Mouse (Mus musculus): ENCODE results near the gene Ptprz1. TPM values are rescaled to one million over a fixed set of nuclear protein-coding genes. Genes with fewer than 3 reads are reported as not detected.
"Not testable (repeated sequence)": the region's sequence is repeated elsewhere in the genome, so short reads cannot be mapped to it uniquely, and the experiment has no call there.

Ptprz1 gene
- polyA plus RNA-seq, 1 experiment from 2014 or later = 3.0 TPM

DNA sequence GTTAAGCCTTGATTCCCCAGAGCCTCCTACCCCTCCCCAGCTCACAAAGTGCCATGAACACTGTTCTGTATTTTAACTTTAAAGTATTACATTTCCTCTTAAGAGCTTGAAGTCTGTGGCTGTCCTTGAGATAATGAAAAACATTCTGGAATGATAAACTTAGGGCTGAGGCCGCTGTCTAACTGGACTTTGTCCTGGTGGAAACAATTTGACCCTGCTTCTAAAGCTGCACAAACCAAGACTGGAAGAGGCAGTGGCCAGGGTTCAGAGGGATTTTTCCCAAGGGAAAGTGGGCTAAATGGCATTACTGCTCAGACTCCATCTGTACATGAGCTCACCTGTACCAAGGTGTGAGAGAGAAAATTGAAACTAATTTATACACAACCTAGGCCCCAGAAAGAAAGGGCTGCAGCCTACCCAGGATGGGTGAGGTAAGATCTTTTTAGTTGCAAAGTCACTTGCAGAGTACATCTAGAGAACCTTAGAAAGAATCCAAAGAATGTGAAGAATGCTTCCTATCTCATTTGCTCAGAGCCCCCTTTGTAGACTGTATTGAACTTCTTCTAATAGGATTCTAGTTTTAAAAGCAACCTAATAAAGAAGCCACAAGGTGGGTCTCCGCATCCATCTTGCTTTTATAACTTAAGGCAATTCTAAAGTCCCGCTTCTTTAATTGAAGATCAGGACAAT, 204.8 kb downstream of the Ptprz1 start:
- ATAC-seq (replicated peaks; ENCODE audit: extremely low read depth, insufficient read depth, low FRiP score) = no peak
- no peaks in the 10 kb centered on the region for H3K9me3 ChIP-seq (replicated peaks; ENCODE audit: control insufficient read depth, low read length)
- H3K4me2 ChIP-seq (ENCODE audit: low read depth, low read length) = no peak overlapping the region
- H3K36me3 ChIP-seq (ENCODE audit: control insufficient read depth, insufficient read depth) = no peaks in the 10 kb centered on the region
- H3K9ac ChIP-seq (ENCODE audit: low read length) = no peak overlapping the region
- WGBS = 49% methylated on average over 3 of the region's 3 CpGs
- H3K4me3 ChIP-seq (ENCODE audit: low read length) = no peak overlapping the region
- H3K27me3 ChIP-seq (ENCODE audit: control insufficient read depth, insufficient read depth, low read length) = no peaks in the 10 kb centered on the region
- peaks cover 6% of the 10 kb centered on the region for H3K4me1 ChIP-seq (ENCODE audit: control insufficient read depth, insufficient read depth, low read length)
- peak overlapping the region; percentile 16; the same call in 1 of the 2 replicates for H3K27ac ChIP-seq (ENCODE audit: low read length)

GRCm38 (mm10) chr6:23084587-23085421, 209.5 kb downstream of the Ptprz1 start:
- WGBS = 85% methylated on average over 5 of the region's 5 CpGs
- peaks cover 5% of the 10 kb centered on the region for H3K4me1 ChIP-seq (ENCODE audit: control insufficient read depth, insufficient read depth, low read length)
- peaks cover 3% of the 10 kb centered on the region; the same call in 1 of the 2 replicates for H3K9me3 ChIP-seq (replicated peaks; ENCODE audit: control insufficient read depth, low read length)
- no peak for ATAC-seq (replicated peaks; ENCODE audit: extremely low read depth, insufficient read depth, low FRiP score)
- no peaks in the 10 kb centered on the region for H3K27me3 ChIP-seq (ENCODE audit: control insufficient read depth, insufficient read depth, low read length)
- no peak overlapping the region for H3K27ac ChIP-seq (ENCODE audit: low read length)
- H3K36me3 ChIP-seq (ENCODE audit: control insufficient read depth, insufficient read depth) = no peaks in the 10 kb centered on the region
- no peak overlapping the region for H3K4me3 ChIP-seq (ENCODE audit: low read length)
- no peak overlapping the region for H3K4me2 ChIP-seq (ENCODE audit: low read depth, low read length)
- H3K9ac ChIP-seq (ENCODE audit: low read length) = no peak overlapping the region

- H3K27ac ChIP-seq (ENCODE audit: low read length) = not testable (repeated sequence)
Measured at GRCm38 (mm10) chr6:23089292-23089691, 214.0 kb downstream of the Ptprz1 start.

GRCm38 (mm10) chr6:23090346-23091055, 215.2 kb downstream of the Ptprz1 start:
- not testable (repeated sequence) for H3K27me3 ChIP-seq (ENCODE audit: control insufficient read depth, insufficient read depth, low read length); H3K9me3 ChIP-seq (replicated peaks; ENCODE audit: control insufficient read depth, low read length); ATAC-seq (replicated peaks; ENCODE audit: extremely low read depth, insufficient read depth, low FRiP score); H3K4me2 ChIP-seq (ENCODE audit: low read depth, low read length); H3K4me3 ChIP-seq (ENCODE audit: low read length); H3K4me1 ChIP-seq (ENCODE audit: control insufficient read depth, insufficient read depth, low read length); H3K9ac ChIP-seq (ENCODE audit: low read length); H3K27ac ChIP-seq (ENCODE audit: low read length); H3K36me3 ChIP-seq (ENCODE audit: control insufficient read depth, insufficient read depth)
- 89% methylated on average over 11 of the region's 11 CpGs for WGBS

More at GRCm38 (mm10) chr6:23089292-23089691, 214.0 kb downstream of the Ptprz1 start:
- not testable (repeated sequence) for H3K27me3 ChIP-seq (ENCODE audit: control insufficient read depth, insufficient read depth, low read length); H3K4me3 ChIP-seq (ENCODE audit: low read length); H3K9ac ChIP-seq (ENCODE audit: low read length); ATAC-seq (replicated peaks; ENCODE audit: extremely low read depth, insufficient read depth, low FRiP score); H3K36me3 ChIP-seq (ENCODE audit: control insufficient read depth, insufficient read depth); H3K9me3 ChIP-seq (replicated peaks; ENCODE audit: control insufficient read depth, low read length); H3K4me2 ChIP-seq (ENCODE audit: low read depth, low read length); H3K4me1 ChIP-seq (ENCODE audit: control insufficient read depth, insufficient read depth, low read length)
- WGBS = 56% methylated on average over 4 of the region's 4 CpGs

All from heart, embryonic 16.5 days (tissue).